15 mouse cellular contexts compared by ENCODE assay signal in the genomic region with DNA sequence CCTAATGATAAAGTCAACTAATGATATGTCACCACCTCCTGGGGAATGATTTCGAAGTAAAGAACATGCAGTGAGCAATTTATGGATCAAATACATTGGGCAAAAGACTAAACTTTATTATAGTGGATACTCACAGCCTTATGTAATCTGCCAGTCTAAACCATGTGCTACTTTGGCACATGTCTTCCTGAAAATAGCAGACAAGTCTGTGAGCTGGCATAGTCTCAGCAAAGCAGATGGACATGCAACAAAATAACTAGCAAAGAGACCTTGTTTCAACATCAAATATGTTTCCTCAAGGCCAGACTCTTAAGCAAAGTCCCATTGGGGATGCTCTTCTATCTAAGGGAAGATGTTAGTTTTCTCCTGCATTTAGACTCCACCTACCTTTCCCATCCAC.
DNase-seq lines count a peak whose midpoint lies in the region; ATAC-seq lines count a peak whose summit lies in the region.
"Had no signal": no experiment of that assay in that cellular context is flagged by ENCODE, and none has a peak within 500 bp of the region (broad histone marks: within the 10 kb centered on the region; RNA-seq: fewer than 3 reads in every experiment).

No protein-coding gene starts in this region.

- H3K4me2 ChIP-seq in forebrain, embryonic 14.5 days (ENCODE audit: low read length): no peak overlapping the region
- H3K4me2 ChIP-seq: heart, embryonic 11.5 days had no signal

- no peaks in the 10 kb centered on the region for H3K27me3 ChIP-seq in forebrain, embryonic 14.5 days (replicated peaks; ENCODE audit: control insufficient read depth, insufficient read depth, low read length)
- H3K27me3 ChIP-seq in forebrain, embryonic 10.5 days (ENCODE audit: poor library complexity, severe bottlenecking): no peaks in the 10 kb centered on the region

- no peaks in the 10 kb centered on the region for H3K9me3 ChIP-seq in forebrain, embryonic 14.5 days (replicated peaks; ENCODE audit: control insufficient read depth, low read length)
- no peaks in the 10 kb centered on the region for H3K9me3 ChIP-seq in forebrain, embryonic 10.5 days

- H3K4me1 ChIP-seq in forebrain, embryonic 14.5 days (ENCODE audit: control insufficient read depth, insufficient read depth, low read length): no peaks in the 10 kb centered on the region
- H3K4me1 ChIP-seq in forebrain, embryonic 10.5 days: no peaks in the 10 kb centered on the region

- H3K4me3 ChIP-seq in forebrain, embryonic 14.5 days (ENCODE audit: low read depth, low read length): no peak overlapping the region
- no peak overlapping the region for H3K4me3 ChIP-seq in forebrain, embryonic 10.5 days
- H3K4me3 ChIP-seq: gastrocnemius, adult 2 months had no signal

- H3K36me3 ChIP-seq in forebrain, embryonic 14.5 days (ENCODE audit: control insufficient read depth, insufficient read depth, low read length): no peaks in the 10 kb centered on the region
- no peaks in the 10 kb centered on the region for H3K36me3 ChIP-seq in forebrain, embryonic 10.5 days (replicated peaks)

- H3K9ac ChIP-seq in forebrain, embryonic 14.5 days (ENCODE audit: low read length): no peak overlapping the region

- ATAC-seq in forebrain, embryonic 14.5 days: peak; percentile 66
- ATAC-seq: intestine, embryonic 16.5 days had no signal

- peak; percentile 69 for DNase-seq in forebrain, embryonic 14.5 days (ENCODE audit: low spot score)
- no peak for DNase-seq in forebrain, embryonic 10.5 days (ENCODE audit: extremely low spot score, low spot score)
- DNase-seq in brain, embryonic 18.5 days (ENCODE audit: low read depth, low spot score): peak; percentile 30
- DNase-seq in cerebellum, postnatal 36 days: peak; percentile 25 to 40
- peak; percentile 18 to 20 for DNase-seq in left cerebral cortex, postnatal 14 days (ENCODE audit: low spot score in 2 of 2)
- DNase-seq in thymus, postnatal 4 days: no peak
- DNase-seq in ovary, postnatal 36 days (ENCODE audit: low spot score): no peak
- no peak for DNase-seq in heart, adult 18-20 months
- DNase-seq: adrenal gland, postnatal 25 days; gastrocnemius, adult 2 months; kidney, postnatal 36 days; lung, adult 2 months had no signal

- intact Hi-C loops in left cerebral cortex, postnatal 14 days (cut with DNase I): no loop called here

- WGBS in forebrain, embryonic 14.5 days: 60% methylated on average over 1 of the region's 1 CpGs
- WGBS in forebrain, embryonic 10.5 days: 85% methylated on average over 1 of the region's 1 CpGs

- H3K27ac ChIP-seq in forebrain, embryonic 14.5 days (ENCODE audit: low read depth, low read length): no peak overlapping the region
- no peak overlapping the region for H3K27ac ChIP-seq in forebrain, embryonic 10.5 days
- H3K27ac ChIP-seq: gastrocnemius, adult 2 months; stomach, postnatal 0 days had no signal

Comparison
In these comparisons a context has a peak if more than half of its experiments do, and no peak if none do; other contexts are left out.
1. DNase-seq: peak in forebrain, embryonic 14.5 days (single experiment), brain, embryonic 18.5 days (single experiment), cerebellum, postnatal 36 days (2 of 2) and left cerebral cortex, postnatal 14 days (2 of 2); none in forebrain, embryonic 10.5 days (single experiment), thymus, postnatal 4 days (single experiment), ovary, postnatal 36 days (single experiment) and heart, adult 18-20 months (0 of 2).